Mouse (Mus musculus) v-Abl transformed pro-B cells (cell line): Measurements from ENCODE around the gene Ror2.

Source experiments
- in situ Hi-C, 2 experiments: fragments of 400-800 bp; cut with MboI; formaldehyde crosslinking; loops; one replicate each; pipeline ENCODE4 v1.15.1; 2025; ENCODE audit not compliant: unreplicated experiment in 2 of 2

Ror2 gene

DNA sequence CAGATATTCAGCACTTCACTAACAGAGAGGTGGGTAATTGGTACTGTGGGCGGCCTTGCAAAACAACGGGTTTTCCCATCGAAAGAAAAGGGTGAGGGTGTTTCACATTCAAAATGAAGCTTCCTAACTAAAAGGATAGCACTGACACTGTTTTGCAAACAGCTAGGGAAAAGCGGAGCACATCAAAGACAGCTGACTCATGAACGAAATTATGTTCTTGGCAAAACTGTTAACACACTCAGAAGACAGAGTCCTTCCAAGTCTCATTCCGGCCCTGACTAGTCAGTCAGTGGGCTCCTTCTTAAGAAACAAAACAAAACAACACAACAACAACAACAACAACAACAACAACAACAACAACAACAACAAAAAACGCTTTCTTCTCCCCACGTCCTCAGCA lies 10.1 kb downstream of the Ror2 start:
- in situ Hi-C loops: no loop called here

DNA sequence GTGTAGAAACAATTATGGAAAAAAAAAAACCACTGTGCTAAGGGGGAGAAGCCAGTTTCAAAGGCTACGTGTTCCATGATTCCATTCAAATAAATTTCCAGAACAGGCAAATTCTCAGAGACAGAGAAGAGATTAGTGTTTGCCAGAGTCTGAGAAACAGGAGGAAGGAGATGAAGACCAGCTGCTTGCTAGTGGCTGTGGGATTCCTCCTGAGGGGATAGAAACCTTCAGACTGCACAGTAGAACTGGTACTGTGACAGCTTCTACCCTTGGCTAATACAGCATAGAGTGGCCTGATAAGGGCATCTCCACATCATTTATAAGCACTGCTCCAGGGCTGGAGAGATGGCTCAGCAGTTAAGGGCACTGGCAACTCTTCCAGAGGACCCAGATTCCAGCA lies 11.2 kb downstream of the Ror2 start:
- in situ Hi-C loops: no loop called here

DNA sequence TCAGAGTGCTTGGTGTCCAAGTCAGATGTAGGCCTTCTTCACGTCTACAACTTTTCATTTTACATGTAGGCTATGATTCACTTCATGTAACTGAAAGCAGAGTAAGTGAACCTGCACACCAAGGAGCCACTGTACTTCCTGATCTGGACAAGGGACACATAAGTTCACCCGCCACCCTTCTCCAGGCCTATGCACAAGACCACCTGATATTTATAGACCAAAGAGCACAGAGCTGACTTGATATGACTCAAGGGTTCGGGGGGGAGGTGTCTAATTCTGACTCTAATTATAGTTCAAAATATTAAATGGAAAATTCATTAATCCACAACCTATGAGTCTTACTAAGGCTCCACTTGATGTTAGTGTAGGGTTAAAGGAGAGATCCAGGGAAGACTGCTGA lies 14.3 kb downstream of the Ror2 start:
- in situ Hi-C loops: no loop called here

DNA sequence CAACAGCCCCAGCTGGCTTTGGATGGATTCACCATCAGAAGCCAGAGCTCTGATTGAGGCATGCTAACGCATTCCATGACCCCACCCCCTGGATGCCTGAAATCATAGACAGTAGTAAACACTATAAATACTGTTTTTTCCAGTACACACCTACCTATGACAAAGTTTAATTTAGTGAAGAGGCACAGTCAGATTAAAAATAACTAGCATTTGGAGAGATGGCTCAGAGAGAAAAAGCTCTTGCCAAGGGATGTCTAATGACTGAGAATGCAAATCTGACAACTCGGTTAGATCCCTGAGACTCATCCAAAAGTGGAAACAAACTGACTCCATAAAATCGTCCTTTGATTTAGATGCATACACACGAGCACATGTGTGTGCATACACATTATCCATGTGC lies 15.4 kb downstream of the Ror2 start:
- in situ Hi-C loops: no loop called here

DNA sequence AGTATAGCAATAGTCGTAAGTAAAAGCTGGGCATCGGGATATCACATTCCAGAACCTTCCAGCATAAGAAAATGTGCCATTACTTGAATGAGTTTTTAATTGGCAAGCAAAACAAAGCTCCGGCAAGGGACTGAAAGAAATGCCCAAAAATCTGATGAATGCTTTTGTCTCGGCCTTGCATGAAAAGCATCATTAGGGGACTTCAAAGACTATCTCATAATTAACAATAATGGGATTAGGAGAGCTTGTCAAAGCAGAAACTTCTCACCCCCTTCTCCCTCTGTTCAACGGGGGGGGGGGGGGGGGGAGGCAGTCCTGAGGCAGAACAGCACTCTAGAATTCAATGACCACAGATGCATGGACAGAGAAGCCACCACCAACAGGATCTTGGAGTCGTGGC lies 17.4 kb downstream of the Ror2 start:
- in situ Hi-C loops: no loop called here

DNA sequence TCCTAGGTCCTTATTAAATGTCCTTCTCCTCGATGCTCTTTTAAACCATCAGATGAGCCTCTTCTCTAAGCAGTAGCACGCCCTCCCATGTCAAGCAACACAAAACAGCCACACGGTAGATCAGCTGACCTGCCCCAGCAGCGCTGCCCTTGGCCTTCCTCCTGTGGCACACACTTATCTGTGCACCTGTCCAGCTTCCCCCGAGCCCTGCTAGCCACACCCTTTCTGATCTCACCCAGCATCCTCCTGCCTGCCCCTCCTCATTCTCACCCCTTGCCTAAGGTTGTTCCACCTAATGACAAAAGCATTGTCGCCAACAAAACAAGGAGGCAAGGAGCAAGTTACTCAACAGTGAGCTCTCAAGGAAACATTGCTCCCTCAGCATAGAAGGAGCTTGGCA lies 18.1 kb downstream of the Ror2 start:
- in situ Hi-C loops: no loop called here

DNA sequence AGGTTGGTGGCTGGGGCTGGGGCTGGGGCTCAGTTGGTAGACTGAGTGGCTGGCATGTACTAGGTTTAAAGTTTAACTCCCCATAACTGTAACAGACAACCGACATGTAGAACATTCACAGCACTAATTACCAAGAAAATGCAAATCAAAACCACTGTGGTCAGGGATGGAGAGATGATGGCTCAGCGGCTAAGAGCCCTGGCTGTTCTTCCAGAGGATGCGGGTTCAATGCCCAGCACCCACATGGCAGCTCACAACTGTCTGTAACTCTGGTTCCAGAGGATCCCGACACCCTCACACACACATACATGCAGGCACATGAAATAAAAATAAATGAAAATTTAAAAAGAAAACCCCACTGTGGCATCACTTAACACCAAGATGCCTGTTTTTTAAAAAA lies 18.8 kb downstream of the Ror2 start:
- in situ Hi-C loops: no loop called here

DNA sequence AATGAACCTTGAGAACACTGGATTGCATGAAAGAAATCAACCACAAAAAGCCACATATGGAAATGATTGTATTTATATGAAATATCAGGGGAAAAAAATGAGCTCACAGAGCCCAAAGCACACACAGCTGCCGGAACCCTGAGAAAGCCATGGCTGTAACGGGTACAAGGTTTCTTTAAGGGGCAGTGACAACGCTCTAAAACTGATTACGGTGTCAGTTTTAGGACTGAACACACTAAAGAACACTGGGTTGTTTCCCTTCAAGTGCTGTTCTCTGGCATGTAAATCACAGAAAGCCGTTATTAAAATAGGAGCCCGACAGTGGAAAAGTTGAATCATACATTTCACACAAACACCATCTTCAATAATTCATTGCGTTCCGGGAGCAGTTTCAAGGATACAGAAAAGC lies 19.4 kb downstream of the Ror2 start:
- in situ Hi-C loops: no loop called here

DNA sequence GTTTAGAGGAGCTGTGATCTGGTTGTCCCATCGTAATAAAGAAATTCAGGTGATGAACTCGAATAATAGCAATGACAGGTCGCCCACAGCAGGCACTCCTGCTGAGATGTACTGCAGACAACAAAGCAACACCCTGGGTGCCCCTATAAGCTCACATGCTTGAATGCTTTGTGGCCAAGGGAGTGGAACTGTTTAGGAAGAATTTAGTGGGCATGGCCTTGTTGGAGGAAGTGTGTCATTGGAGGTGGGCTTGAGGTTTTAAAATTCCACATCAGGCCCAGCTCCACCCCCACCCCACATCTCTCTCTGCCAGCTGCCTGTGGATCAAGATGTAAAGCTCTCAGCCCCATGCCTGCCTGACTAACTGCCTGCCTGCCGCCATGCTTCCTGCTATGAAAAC lies 21.0 kb downstream of the Ror2 start:
- in situ Hi-C loops: no loop called here

DNA sequence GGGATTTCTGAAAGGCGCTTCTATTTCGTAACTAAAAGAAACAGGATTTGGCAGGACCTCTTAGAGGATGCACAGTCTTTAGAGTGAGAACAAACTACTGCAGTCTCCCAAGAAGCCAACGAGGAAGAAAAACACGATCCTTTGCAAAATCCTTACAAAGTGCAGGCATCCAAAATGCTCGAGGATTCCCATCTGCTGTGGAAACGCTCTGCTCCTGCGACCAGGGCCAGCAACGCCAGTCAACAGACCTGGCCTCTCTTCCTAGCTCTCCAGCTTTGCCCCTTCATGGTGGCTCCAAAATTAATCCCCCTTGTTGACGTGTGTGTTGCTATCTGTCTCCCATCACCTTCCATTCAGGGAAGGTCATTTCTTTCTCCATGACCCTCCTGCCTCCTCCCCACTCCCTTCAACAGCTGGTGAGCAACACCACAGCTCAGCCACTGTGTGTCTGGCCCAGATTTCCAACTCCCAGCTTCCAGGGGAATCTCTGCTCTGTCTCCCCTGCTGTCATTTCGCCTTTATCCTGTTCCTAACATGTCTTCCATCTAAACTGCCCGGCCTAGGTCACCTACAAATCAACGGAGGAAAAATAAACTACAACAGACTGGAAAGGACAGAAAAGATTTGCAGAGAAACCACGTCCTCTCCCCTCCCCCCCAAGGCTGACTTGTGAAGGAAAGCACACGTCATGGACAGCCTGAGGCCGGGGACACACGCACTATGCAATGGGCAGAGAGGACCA lies 23.2 kb downstream of the Ror2 start:
- in situ Hi-C loops: no loop called here

DNA sequence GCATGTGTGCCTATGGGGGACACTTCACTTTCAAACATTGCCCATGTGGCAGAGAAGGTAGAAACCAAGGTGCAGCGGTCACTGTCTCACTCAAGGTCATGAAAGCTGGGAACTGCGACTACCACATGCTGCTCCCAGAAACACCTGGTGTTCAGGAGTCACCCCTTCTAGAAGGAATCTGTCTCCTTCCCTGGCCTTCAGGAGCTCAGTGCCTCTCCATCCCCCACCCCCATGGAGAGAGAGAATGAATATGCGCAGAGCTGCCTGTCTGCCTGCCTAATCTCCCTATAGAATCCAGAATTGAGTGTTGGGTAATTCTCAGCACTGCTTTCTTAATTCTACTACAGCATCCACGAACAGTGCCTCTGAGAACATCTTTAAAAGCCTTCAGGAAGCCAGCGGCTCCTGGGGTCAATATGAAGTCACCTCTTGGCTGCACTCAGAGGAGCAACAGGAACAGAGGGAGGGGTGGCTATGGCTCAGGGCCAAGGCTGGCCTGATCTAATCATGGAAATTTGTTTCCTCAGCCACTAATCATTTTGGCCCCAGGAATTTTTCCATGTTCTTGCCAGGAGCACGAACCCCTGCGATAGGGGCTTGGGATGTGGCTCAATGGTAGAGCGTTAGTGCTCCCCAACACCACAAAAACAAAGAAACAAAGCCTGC lies 24.7 kb downstream of the Ror2 start:
- in situ Hi-C loops: no loop called here

DNA sequence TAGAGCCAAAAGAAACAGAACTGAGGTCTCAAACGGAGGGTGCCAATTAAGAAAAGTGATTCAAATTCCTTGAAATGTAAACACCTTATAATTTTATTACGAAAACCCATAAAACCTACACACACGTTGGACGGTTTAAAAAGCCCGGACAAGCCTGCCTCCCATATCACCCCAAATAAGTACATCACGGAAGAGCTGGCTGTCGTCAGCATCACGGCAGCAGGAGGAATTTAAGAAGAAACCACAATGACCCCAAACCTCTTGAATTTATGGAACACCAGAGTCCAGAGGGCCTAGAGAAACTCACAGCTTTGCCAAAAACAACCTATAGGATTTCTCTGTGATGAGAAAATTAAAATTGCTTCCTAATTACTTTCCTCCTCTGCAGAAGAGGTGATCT lies 27.0 kb downstream of the Ror2 start:
- in situ Hi-C loops: no loop called here

DNA sequence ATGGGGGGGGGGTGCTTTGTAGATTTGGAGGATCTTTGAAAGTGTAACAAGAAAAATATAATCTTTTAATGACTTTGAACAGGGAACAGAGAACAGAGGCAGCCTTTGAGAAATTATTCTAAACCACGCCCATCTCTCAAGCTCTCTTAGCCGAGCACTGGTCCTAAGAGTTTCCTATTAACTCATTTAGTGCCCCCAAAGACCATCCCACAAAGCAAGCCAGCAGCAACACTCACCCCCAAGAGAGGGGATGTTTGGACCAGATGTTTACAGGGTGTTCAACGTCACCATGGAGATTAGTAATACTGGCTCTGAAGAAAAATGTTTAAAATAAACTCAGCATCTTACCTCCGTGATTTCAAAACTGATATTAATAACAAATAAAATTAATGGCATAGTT lies 27.4 kb downstream of the Ror2 start:
- in situ Hi-C loops: no loop called here

DNA sequence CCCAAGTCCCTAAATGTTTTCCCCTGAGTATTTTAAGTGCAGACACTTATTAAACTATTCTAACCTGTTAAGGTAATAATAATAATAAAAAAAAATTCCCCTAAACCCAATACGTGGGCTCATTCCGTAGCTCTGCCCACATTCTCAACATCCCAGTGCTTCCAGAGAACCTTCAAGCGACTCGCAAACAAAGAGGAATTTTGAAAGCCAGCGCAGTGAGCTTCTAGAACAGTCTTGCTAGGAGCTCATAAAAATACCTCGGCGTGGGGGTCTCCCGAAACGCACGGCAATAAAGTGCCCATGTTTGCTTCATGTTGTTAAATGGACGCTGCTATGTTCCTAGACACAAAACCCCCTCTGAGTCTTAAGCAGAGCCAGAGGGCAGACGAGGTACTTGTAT lies 32.7 kb downstream of the Ror2 start:
- in situ Hi-C loops: no loop called here

DNA sequence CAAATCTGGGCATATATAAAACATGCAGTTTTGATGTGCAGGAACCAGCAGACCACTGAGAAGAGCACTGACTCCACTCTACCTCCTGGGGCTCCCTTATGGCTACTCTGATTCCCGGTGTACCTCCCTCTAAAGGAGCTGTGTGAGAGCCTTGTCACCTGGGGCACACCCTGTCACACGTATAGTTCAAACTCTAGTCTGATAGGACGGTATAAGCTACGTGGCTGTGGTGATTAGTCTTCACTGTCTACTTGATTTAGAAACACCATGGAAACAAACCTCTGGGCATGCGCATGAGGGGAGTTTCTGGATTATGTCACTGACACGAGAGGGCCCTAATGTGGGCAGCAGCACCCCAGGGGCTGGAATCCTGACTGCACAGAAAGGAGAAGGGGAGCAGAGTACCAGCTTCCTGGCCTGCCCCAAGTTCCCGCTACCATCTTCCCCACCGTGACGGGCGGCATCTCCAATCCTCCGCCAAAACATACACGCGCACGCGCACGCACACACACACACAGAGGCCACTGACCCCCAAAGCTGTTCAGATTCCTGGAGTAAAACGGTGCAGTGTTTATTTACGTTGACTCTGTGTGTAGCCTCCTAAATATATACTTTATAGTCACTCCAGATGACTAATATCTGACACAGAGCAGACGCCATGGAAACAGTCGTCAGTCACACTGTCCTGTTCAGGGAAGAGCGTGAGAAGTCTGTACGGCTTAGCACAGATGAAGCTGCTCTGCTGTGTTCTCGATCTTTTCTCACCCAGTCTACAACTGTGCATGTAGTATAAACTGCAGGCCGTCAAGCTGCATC lies 37.1 kb downstream of the Ror2 start:
- in situ Hi-C loops: no loop called here

DNA sequence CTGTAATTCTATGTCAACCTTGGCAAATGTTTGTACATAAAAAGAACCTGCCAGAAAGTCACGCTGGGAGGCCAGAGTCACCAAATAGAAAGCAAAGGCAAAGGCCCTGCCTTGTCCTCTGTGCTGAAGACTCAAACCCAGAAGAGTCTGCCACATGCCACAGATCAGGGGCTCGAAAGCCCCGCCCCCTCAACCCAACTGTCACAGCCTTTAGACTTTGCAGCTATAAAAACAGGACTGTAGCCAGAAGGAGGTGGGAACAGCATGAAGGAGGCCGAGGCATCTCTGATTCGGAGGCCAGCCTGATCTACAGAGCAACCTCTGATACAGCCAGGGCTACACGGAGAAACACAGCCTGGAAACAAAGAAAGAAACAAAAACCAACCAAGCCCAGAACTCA lies 37.8 kb downstream of the Ror2 start:
- in situ Hi-C loops: no loop called here

DNA sequence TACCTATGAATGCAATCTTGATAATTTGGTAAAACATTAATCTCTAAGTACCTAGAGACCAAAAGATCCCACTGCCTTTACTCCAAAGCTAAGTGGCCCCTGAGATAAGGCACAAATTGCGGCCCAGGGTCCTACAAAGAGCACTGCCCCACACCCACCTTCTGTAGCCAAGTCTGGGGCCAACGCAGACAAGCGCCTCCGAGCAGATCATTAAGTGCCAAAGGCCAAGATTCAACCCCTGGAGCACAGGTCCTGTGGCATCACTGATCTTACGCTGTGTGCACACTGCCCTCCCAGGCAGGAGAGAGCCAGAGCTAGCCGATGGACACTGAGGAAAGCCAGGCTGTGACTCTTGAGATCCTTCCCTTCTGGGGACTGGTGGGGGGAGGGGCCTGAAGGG lies 38.7 kb downstream of the Ror2 start:
- in situ Hi-C loops: no loop called here

DNA sequence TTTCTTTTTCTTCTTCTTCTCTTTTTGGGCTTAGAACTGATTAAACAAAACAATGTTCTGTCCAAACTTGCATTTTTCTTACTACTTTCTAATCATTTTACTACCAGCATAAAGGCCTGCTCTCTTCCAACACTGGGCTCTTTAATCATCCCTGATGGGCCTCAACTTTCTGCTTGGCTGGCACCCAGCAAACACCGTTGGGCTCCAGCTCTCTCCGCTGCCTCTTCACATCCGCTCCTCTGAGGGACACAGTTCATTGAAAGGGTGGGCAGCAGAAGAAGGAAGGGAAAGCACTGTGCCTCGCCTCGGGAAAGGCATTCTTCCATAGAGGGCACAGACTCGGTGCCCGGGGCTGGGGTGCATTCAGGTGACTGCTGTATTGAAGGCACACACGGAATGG lies 41.8 kb downstream of the Ror2 start:
- in situ Hi-C loops: no loop called here

DNA sequence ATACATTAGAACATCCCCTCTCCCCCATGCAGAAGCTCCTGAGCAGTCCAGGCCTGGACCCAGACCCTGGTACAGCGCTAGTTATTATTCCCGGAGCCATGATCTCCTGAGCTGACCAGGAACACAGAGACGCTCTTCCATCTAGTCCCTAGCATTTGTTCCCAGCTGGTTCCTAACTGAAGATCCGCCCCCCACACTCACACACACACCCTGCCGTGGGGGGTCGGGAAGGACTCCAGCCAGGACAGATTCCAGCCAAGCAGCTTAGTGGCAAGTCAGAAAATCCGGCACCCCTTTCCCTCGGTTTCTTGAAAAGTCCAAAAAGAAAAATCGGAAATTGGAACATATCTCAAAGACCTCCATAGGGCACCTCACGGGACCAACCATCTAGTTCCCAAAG lies 48.5 kb downstream of the Ror2 start:
- in situ Hi-C loops: no loop called here

DNA sequence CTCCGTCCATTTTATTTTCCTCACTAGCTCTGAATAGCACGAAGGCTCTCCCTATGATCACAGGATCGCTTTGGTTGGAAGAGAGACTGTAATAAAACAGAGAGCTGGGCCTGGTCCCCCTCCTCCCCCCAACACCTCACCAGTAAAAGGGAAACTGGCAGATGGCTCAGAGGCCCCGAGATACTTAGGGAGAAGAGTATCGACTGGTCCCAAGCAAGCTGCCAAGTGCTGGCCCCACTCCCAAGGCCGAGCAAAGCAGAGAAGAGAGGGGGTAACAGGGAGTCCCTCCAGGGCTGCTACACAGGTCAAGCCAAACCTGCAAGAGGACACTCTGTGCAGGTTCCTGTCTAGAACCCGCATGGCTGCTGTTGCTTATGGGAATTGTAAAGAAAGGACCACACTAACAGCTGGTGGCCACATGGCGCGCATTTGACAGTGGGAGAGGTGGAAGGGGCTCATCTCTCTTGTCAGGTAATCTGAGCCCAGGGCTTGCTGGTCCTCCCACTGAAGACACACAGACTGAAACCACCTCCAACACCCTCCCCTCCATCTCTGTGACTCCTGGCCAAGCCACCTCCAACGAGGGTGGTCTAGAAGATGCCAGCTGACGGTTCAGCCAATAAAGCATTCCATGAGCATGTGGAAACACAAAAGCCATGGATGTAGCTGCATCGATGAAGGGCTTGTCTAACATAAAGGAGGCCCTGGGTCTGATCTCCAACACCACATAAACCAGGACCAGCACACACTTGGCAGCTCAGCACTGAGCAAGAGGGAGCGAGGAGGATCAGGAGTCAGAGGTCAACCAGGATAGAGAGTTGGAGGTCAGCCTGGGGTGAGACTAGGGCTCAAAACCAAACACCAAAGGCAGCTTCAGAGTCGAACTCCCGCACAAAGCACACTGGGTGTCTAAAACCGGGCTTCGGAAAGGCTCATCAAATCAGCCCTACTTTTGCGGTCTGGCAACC lies 49.2 kb downstream of the Ror2 start:
- in situ Hi-C loops: no loop called here

DNA sequence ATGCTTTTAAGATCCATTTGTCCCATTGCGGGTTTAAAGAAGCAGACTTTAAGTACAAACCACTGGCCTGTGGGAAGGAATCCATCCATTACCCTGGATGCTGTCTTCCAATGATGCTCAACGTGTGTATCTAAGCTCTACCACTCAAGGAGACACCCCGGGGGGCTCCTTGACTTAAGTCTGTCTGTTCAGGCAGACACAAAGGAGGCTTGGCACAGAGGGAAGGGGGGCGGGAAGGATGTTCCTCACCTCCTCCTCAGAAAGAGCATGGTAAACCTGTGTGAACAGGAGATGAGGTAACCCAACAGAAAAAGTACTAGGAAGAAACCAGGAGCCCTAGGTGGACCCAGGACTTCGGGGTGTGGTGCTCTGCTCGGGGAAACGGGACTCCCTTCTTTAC lies 50.0 kb downstream of the Ror2 start:
- in situ Hi-C loops: no loop called here
